Comparison of ENCODE assay signal across 8 mouse cellular contexts in the genomic region with DNA sequence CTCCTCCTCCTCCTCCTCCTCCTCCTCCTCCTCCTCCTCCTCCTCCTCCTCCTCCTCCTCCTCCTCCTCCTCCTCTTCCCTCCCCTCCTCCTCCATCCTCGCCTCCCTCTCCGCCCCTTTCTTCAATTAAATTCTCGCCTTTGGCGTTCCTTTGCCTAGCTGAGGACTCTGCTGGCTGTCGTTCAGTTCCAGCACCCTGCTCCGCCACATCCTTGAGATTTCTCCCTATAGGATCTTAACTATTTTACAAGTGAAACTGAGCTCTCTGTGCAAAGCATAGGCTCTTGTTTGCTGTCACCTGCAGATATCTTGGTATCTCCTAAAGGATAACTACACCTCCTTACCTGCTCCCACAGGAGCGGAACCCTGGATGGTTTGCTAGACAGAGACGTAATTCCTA.
DNase-seq lines count a peak whose midpoint lies in the region; ATAC-seq lines count a peak whose summit lies in the region.

No protein-coding gene starts in this region.

- H3K4me1 ChIP-seq in lung, embryonic 16.5 days (replicated peaks; ENCODE audit: control insufficient read depth, insufficient read depth, low read length) = peaks cover 13% of the 10 kb centered on the region; the same call in 1 of the 2 replicates
- H3K4me1 ChIP-seq in limb, embryonic 13.5 days = peaks cover 46% of the 10 kb centered on the region
- H3K4me1 ChIP-seq in stomach, embryonic 14.5 days (ENCODE audit: control insufficient read depth, insufficient read depth, low read length) = peaks cover 12% of the 10 kb centered on the region; the same call in 1 of the 2 replicates

- no peak overlapping the region for H3K27ac ChIP-seq in lung, embryonic 16.5 days (ENCODE audit: low read length)
- H3K27ac ChIP-seq in limb, embryonic 13.5 days = peak overlapping the region; percentile 48; the same call in 1 of the 2 replicates
- H3K27ac ChIP-seq in stomach, embryonic 14.5 days (ENCODE audit: low read length) = no peak overlapping the region

- H3K4me2 ChIP-seq in lung, embryonic 16.5 days (ENCODE audit: low read depth, low read length) = peak overlapping the region; percentile 78
- H3K4me2 ChIP-seq in limb, embryonic 13.5 days (replicated peaks) = peak overlapping the region; percentile 89
- H3K4me2 ChIP-seq in stomach, embryonic 14.5 days (replicated peaks; ENCODE audit: low read depth, low read length) = peak overlapping the region; percentile 82

- H3K27me3 ChIP-seq in lung, embryonic 16.5 days (ENCODE audit: control insufficient read depth, insufficient read depth, low read depth, low read length) = no peaks in the 10 kb centered on the region
- no peaks in the 10 kb centered on the region for H3K27me3 ChIP-seq in limb, embryonic 13.5 days
- no peaks in the 10 kb centered on the region for H3K27me3 ChIP-seq in stomach, embryonic 14.5 days (ENCODE audit: control insufficient read depth, insufficient read depth, low read length)

- no peaks in the 10 kb centered on the region for H3K9me3 ChIP-seq in lung, embryonic 16.5 days (ENCODE audit: control insufficient read depth, low read length)
- H3K9me3 ChIP-seq in limb, embryonic 13.5 days = no peaks in the 10 kb centered on the region; the same call in 1 of the 2 replicates
- peaks cover under 1% of the 10 kb centered on the region; the same call in 1 of the 2 replicates for H3K9me3 ChIP-seq in stomach, embryonic 14.5 days (ENCODE audit: control insufficient read depth, low read depth, low read length)

- no peaks in the 10 kb centered on the region for H3K36me3 ChIP-seq in lung, embryonic 16.5 days (ENCODE audit: control insufficient read depth, insufficient read depth, low read length)
- H3K36me3 ChIP-seq in limb, embryonic 13.5 days = peaks cover 9% of the 10 kb centered on the region
- H3K36me3 ChIP-seq in stomach, embryonic 14.5 days (ENCODE audit: control insufficient read depth, insufficient read depth, low read length) = no peaks in the 10 kb centered on the region

- peak; percentile 48 for DNase-seq in embryo, embryonic 10 days (ENCODE audit: low spot score)
- no peak for DNase-seq in embryo, embryonic 9.5 days (ENCODE audit: extremely low spot score)
- no peak for DNase-seq in lung, adult 18-20 months
- DNase-seq in right cerebral cortex, postnatal 14 days = no peak

- peak overlapping the region; percentile 53 for H3K4me3 ChIP-seq in lung, embryonic 16.5 days (ENCODE audit: low read length)
- peak overlapping the region; percentile 53 for H3K4me3 ChIP-seq in limb, embryonic 13.5 days
- H3K4me3 ChIP-seq in stomach, embryonic 14.5 days (ENCODE audit: low read depth, low read length) = peak overlapping the region; percentile 43

- 11% methylated on average over 6 of the region's 8 CpGs for WGBS in lung, embryonic 16.5 days
- 14% methylated on average over 7 of the region's 8 CpGs for WGBS in limb, embryonic 13.5 days
- 15% methylated on average over 6 of the region's 8 CpGs for WGBS in stomach, embryonic 14.5 days

- no peak overlapping the region for H3K9ac ChIP-seq in lung, embryonic 16.5 days (ENCODE audit: low read length)
- 0 out of 2 replicates have a peak overlapping the region, but pooled peaks have one; percentile 25 for H3K9ac ChIP-seq in limb, embryonic 13.5 days
- H3K9ac ChIP-seq in stomach, embryonic 14.5 days (replicated peaks; ENCODE audit: low read depth, low read length) = no peak overlapping the region

- ATAC-seq in lung, embryonic 16.5 days (ENCODE audit: low read depth) = peak; percentile 27; the same call in 1 of the 2 replicates
- ATAC-seq in limb, embryonic 13.5 days (ENCODE audit: low FRiP score, low read depth) = no peak
- peak; percentile 40; the same call in 1 of the 2 replicates for ATAC-seq in stomach, embryonic 14.5 days (ENCODE audit: insufficient number of reproducible peaks, insufficient read depth, low FRiP score, low read depth)
- no peak for ATAC-seq in megakaryocyte progenitor cell, adult 5-6 weeks (replicated peaks; ENCODE audit: poor library complexity)

Comparison
In these comparisons a context has a peak if more than half of its experiments do, and no peak if none do; other contexts are left out.
1. ATAC-seq: peak in lung, embryonic 16.5 days (single experiment) and stomach, embryonic 14.5 days (single experiment); none in limb, embryonic 13.5 days (single experiment) and megakaryocyte progenitor cell, adult 5-6 weeks (single experiment).
2. Peak in every context shown above with its lines, with median percentiles within 50 percentile points of each other: H3K4me2 ChIP-seq and H3K4me3 ChIP-seq.